Mouse (Mus musculus): ENCODE measurements around the gene Spib.

DNA sequence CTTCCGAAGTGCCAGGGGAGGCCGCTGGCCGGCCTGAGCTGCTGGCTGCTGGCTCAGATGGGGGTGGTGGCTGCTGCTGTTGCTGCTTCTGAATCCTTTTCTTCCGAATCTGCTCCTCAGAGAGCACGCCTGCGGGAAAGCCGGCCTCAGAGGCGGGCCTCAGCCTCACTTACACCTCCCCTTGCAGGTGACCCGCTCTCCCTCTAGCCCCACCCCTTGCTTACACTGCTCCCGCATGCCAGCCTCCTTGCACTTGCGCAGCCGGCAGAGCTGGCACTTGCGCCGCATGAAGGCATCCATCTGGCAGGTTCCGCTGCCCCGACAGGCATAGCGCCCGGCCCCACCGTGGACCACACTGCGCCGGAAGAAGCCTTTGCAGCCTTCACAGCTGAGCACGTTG lies 19.9 kb upstream of the Spib start:
- no peak for TF ChIP-seq CTCF (IDR thresholded peaks at IDR 0.05; ENCODE audit: extremely low read depth, insufficient read length, insufficient replicate concordance, low read depth, low read length)
- TF ChIP-seq POLR2A (IDR thresholded peaks at IDR 0.05; ENCODE audit: low read depth, low read length): no peak
